Mouse (Mus musculus) neural tube, embryonic 14.5 days (tissue): ENCODE data around the gene Ssbp4. TPM values are rescaled to one million over a fixed set of nuclear protein-coding genes. Genes with fewer than 3 reads are reported as not detected.

Experiments
- ATAC-seq: fragments of 200-750 bp; cut with Nextera tagmentation; 2 replicates; pipeline ENCODE4 v1.8.0; 2017; ENCODE audit warnings: low read depth, mild to moderate bottlenecking, moderate TSS enrichment, moderate library complexity
- H3K27ac ChIP-seq: fragments of 300-500 bp; sonication (generic); 2 replicates; pipeline ENCODE4 v1.5.1; 2014; ENCODE audit warnings: low read depth, mild to moderate bottlenecking, control low read depth, low read length, moderate library complexity, mixed read lengths
- H3K27me3 ChIP-seq: fragments of 300-500 bp; sonication (generic); 2 replicates; pipeline ENCODE4 v1.6.1; 2014; ENCODE audit warnings: low read length; ENCODE audit not compliant: control insufficient read depth, insufficient read depth
- H3K36me3 ChIP-seq: fragments of 300-500 bp; sonication (generic); 2 replicates; pipeline ENCODE4 v1.6.1; 2014; ENCODE audit warnings: low read length, mixed read lengths; ENCODE audit not compliant: control insufficient read depth, insufficient read depth
- H3K4me1 ChIP-seq: fragments of 300-500 bp; sonication (generic); 2 replicates; pipeline ENCODE4 v1.6.1; 2014; ENCODE audit warnings: low read length; ENCODE audit not compliant: control insufficient read depth, insufficient read depth
- H3K4me2 ChIP-seq: fragments of 300-500 bp; sonication (generic); 2 replicates; pipeline ENCODE4 v1.6.1; 2014; ENCODE audit warnings: mild to moderate bottlenecking, low read depth, low read length, control low read depth
- H3K4me3 ChIP-seq: fragments of 300-500 bp; sonication (generic); 2 replicates; pipeline ENCODE4 v1.5.1; 2014; ENCODE audit warnings: low read depth, low read length, control low read depth, mixed read lengths
- H3K9ac ChIP-seq: fragments of 300-500 bp; sonication (generic); replicated peaks from 2 replicates; pipeline ENCODE4 v1.6.1; 2014; ENCODE audit warnings: low read depth, mild to moderate bottlenecking, control low read depth, low read length, mixed read lengths
- H3K9me3 ChIP-seq: fragments of 300-500 bp; sonication (generic); 2 replicates; pipeline ENCODE4 v1.6.1; 2016; ENCODE audit warnings: low read length; ENCODE audit not compliant: control insufficient read depth
- WGBS: fragments of 180-500 bp; shearing (Covaris S2); extraction: QIAGEN DNeasy Blood & Tissue Kit; methylation state at CpG from one replicate; pipeline ENCODE4 v1.1.7; 2014; 5-methylcytosine and 5-hydroxymethylcytosine counted together
- polyA plus RNA-seq: library from polyadenylated mRNA; unstranded; fragments of >200 nt; fragmentation: Nextera tagmentation; extraction: Ambion mirVana; gene quantifications from 2 replicates; pipeline ENCODE4 v1.2.1, GENCODE M21; 2014

The Ssbp4 gene
- polyA plus RNA-seq, 1 experiment from 2014 or later, result 240 TPM

- Histone ChIP-seq H3K4me1 (0 out of 2 replicates have a peak, but pooled peaks cover 9% of the 10 kb centered on the region), H3K4me3 (no peak overlapping the region), H3K4me2 (no peak overlapping the region), H3K27ac (no peak overlapping the region), H3K27me3 (peaks cover 4% of the 10 kb centered on the region; the same call in 1 of the 2 replicates), H3K36me3 (no peaks in the 10 kb centered on the region), H3K9ac (no peak overlapping the region), H3K9me3 (no peaks in the 10 kb centered on the region)
- no peak for ATAC-seq
- WGBS, result 88% methylated on average over 5 of the region's 5 CpGs
These were observed 18.4 kb upstream of the Ssbp4 start for GRCm38 (mm10) chr8:70627041-70627440.

GRCm38 (mm10) chr8:70625104-70625503 is 16.4 kb upstream of the Ssbp4 start:
- 17% methylated on average over 5 of the region's 5 CpGs for WGBS
- Histone ChIP-seq H3K36me3 (no peaks in the 10 kb centered on the region), H3K4me2 (no peak overlapping the region), H3K27me3 (no peaks in the 10 kb centered on the region), H3K9me3 (no peaks in the 10 kb centered on the region), H3K9ac (no peak overlapping the region), H3K4me1 (0 out of 2 replicates have a peak, but pooled peaks cover 7% of the 10 kb centered on the region), H3K4me3 (no peak overlapping the region), H3K27ac (no peak overlapping the region)
- no peak for ATAC-seq

DNA sequence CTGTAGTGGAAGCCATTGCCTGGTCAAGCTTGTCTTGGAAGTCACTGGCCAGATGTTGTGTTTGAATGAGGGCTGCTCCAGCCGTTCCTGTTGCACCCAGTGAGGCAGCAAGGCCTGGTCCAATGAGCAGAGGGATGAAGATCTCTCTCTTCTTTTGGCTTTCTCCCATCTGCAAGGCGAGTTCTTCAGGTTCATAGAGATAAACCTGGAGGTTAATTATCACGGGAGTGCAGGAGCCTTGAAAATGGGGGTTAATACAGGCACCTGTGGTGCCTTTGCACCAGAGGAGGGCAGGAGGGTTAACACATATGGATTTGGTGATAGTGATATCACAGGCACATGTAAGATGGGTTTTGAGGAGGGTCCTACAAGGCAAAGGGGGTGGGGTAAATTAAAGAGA is 13.5 kb upstream of the Ssbp4 start:
- H3K9ac ChIP-seq, result no peak overlapping the region
- no peak overlapping the region for H3K4me2 ChIP-seq
- ATAC-seq, result no peak
- WGBS, result 67% methylated on average over 3 of the region's 3 CpGs
- H3K9me3 ChIP-seq, result no peaks in the 10 kb centered on the region
- no peaks in the 10 kb centered on the region for H3K4me1 ChIP-seq
- H3K27me3 ChIP-seq, result no peaks in the 10 kb centered on the region
- H3K27ac ChIP-seq, result no peak overlapping the region
- H3K4me3 ChIP-seq, result no peak overlapping the region
- no peaks in the 10 kb centered on the region for H3K36me3 ChIP-seq

GRCm38 (mm10) chr8:70618888-70619334 is 10.2 kb upstream of the Ssbp4 start:
- Histone ChIP-seq H3K4me3 (no peak overlapping the region), H3K27me3 (no peaks in the 10 kb centered on the region), H3K4me1 (no peaks in the 10 kb centered on the region), H3K27ac (no peak overlapping the region), H3K36me3 (no peaks in the 10 kb centered on the region), H3K4me2 (no peak overlapping the region), H3K9ac (no peak overlapping the region), H3K9me3 (no peaks in the 10 kb centered on the region)
- no peak for ATAC-seq
- WGBS, result 34% methylated on average over 9 of the region's 9 CpGs

DNA sequence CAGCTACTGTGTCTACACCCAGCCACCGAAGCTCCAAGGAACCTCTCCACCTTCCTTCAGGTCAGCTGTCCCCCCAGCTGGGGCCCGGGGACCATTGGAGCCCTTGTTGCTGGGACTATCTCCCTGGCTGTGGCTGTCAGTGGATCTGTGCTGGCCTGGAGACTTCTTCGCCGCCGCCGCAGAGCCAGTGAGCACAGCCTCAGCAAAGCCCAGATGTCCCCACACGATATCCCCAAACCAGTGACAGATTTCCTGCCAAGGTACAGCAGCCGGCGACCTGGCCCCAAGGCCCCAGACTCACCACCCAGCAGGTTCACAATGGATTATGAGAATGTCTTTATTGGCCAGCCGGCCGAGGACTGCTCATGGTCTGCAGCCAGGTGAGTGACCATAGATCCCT is 9.3 kb upstream of the Ssbp4 start:
- Histone ChIP-seq H3K4me2 (no peak overlapping the region), H3K27me3 (no peaks in the 10 kb centered on the region), H3K4me3 (no peak overlapping the region), H3K9ac (no peak overlapping the region), H3K4me1 (no peaks in the 10 kb centered on the region), H3K27ac (no peak overlapping the region), H3K9me3 (no peaks in the 10 kb centered on the region), H3K36me3 (no peaks in the 10 kb centered on the region)
- ATAC-seq, result no peak
- WGBS, result 84% methylated on average over 11 of the region's 11 CpGs

- Histone ChIP-seq H3K4me1 (no peaks in the 10 kb centered on the region), H3K9me3 (no peaks in the 10 kb centered on the region), H3K4me2 (no peak overlapping the region), H3K4me3 (no peak overlapping the region), H3K27me3 (no peaks in the 10 kb centered on the region), H3K9ac (no peak overlapping the region), H3K27ac (no peak overlapping the region), H3K36me3 (no peaks in the 10 kb centered on the region)
- ATAC-seq, result no peak
- 59% methylated on average over 11 of the region's 11 CpGs for WGBS
These were observed 8.0 kb upstream of the Ssbp4 start for GRCm38 (mm10) chr8:70616645-70617044.

DNA sequence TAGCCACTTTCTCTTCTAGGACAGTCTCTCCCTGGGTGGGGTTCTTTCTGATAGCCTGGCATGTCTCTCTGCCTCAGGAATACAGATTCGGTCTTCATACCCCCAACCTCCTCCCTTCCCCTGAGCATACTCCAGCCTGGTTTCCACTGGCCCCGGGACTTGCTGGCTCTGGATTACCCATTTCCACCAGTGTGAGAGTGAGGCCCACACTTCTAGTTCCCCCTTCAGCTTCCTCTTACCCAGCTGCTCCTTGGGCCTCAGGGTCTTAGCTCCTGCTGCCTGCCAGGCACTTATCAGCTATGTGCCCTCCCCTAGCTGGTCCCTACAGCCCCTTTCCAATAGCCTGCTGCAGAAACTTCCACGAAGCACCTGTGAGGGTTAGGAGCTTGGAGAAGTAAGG is 7.2 kb upstream of the Ssbp4 start, which contains the start of gene Lrrc25:
TSS of gene Lrrc25 (plus strand) at position 262 of the 400 bp plus-strand sequence.
- Histone ChIP-seq H3K27ac (no peak within 1 kb of the TSS), H3K36me3 (no peaks in the 10 kb centered on the region), H3K4me2 (no peak within 1 kb of the TSS), H3K9me3 (no peaks in the 10 kb centered on the region), H3K9ac (no peak within 1 kb of the TSS), H3K4me1 (peaks cover 8% of the 10 kb centered on the region; the same call in 1 of the 2 replicates), H3K27me3 (no peaks in the 10 kb centered on the region), H3K4me3 (no peak within 1 kb of the TSS)
- 93% methylated on average over 3 of the region's 3 CpGs for WGBS
- ATAC-seq, result no peak

DNA sequence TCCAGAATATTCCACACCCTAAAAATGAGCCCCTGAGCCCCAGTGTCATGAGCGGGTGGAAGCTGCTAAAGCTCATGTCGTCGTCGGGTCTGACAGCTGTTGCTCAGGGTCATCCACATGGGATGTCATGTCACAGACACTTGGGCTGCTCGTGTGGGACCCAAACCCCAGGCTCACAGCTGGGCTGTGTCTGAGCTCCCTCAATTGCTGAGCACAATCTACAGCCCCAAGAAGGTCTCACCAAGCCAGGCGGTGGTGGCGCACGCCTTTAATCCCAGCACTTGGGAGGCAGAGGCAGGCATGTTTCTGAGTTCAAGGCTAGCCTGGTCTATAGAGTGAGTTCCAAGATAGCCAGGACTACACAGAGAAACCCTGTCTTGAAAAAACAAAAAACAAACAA is 6.6 kb upstream of the Ssbp4 start:
- Histone ChIP-seq H3K36me3 (no peaks in the 10 kb centered on the region), H3K9ac (no peak overlapping the region), H3K4me1 (peaks cover 12% of the 10 kb centered on the region), H3K27me3 (no peaks in the 10 kb centered on the region), H3K4me3 (no peak overlapping the region), H3K27ac (no peak overlapping the region), H3K9me3 (no peaks in the 10 kb centered on the region), H3K4me2 (no peak overlapping the region)
- 87% methylated on average over 8 of the region's 8 CpGs for WGBS
- no peak for ATAC-seq

- no peaks in the 10 kb centered on the region for H3K9me3 ChIP-seq
- no peak overlapping the region for H3K9ac ChIP-seq
- H3K27ac ChIP-seq, result no peak overlapping the region
- no peaks in the 10 kb centered on the region for H3K27me3 ChIP-seq
- H3K36me3 ChIP-seq, result no peaks in the 10 kb centered on the region
- peaks cover 17% of the 10 kb centered on the region for H3K4me1 ChIP-seq
- H3K4me3 ChIP-seq, result no peak overlapping the region
- WGBS, result 62% methylated on average over 5 of the region's 5 CpGs
- H3K4me2 ChIP-seq, result no peak overlapping the region
- ATAC-seq, result no peak
These were observed 5.8 kb upstream of the Ssbp4 start for GRCm38 (mm10) chr8:70614469-70614868.
